Mouse (Mus musculus) liver, adult 2 months (tissue): ENCODE results near the gene Msl1. TPM values are rescaled to one million over a fixed set of nuclear protein-coding genes. Genes with fewer than 3 reads are reported as not detected.
A peak's percentile ranks its signal among the peaks of the same experiment; 100 is the strongest.

Experiments
- DNase-seq: peaks from one replicate; pipeline ENCODE4 v3.0.0-alpha.2; 2011; ENCODE audit warnings: low read depth, low spot score; ENCODE audit errors: extremely low read depth
- H3K27ac ChIP-seq: fragments of 200-500 bp; replicated peaks from 2 replicates; pipeline ENCODE4 v1.5.1; 2012; ENCODE audit warnings: low read depth, mild to moderate bottlenecking, control low read depth, inconsistent platforms, low read length; ENCODE audit not compliant: insufficient read depth
- H3K27me3 ChIP-seq: fragments of 200-500 bp; 2 replicates; pipeline ENCODE4 v1.6.1; 2012; ENCODE audit warnings: mild to moderate bottlenecking, moderate library complexity, low read length, inconsistent platforms; ENCODE audit not compliant: control insufficient read depth, insufficient read depth
- H3K36me3 ChIP-seq: fragments of 200-500 bp; 2 replicates; pipeline ENCODE4 v1.6.1; 2012; ENCODE audit warnings: low read length, inconsistent platforms; ENCODE audit not compliant: control insufficient read depth, insufficient read depth
- H3K4me1 ChIP-seq: fragments of 200-500 bp; 2 replicates; pipeline ENCODE4 v1.6.1; 2011; ENCODE audit warnings: low read length; ENCODE audit not compliant: control insufficient read depth, insufficient read depth
- H3K4me3 ChIP-seq: fragments of 200-500 bp; 2 replicates; pipeline ENCODE4 v1.5.1; 2011; ENCODE audit warnings: low read depth, mild to moderate bottlenecking, control low read depth, low read length, moderate library complexity; ENCODE audit not compliant: insufficient read depth
- H3K79me2 ChIP-seq: fragments of 200-500 bp; 2 replicates; pipeline ENCODE4 v1.6.1; 2012; ENCODE audit warnings: inconsistent platforms, mild to moderate bottlenecking, low read length, moderate library complexity; ENCODE audit not compliant: control insufficient read depth, insufficient read depth
- H3K9ac ChIP-seq: fragments of 200-500 bp; 2 replicates; pipeline ENCODE4 v1.6.1; 2012; ENCODE audit warnings: low read depth, mild to moderate bottlenecking, control low read depth, inconsistent platforms, low read length
- CTCF ChIP-seq: fragments of 200-500 bp; IDR thresholded peaks from 2 replicates; pipeline ENCODE4 v1.5.1; 2011; ENCODE audit warnings: low read depth, low read length, control low read depth
- POLR2A ChIP-seq: fragments of 200-500 bp; IDR thresholded peaks from 2 replicates; pipeline ENCODE4 v1.6.1; 2011; ENCODE audit warnings: low read length, control low read depth; ENCODE audit not compliant: insufficient read depth; ENCODE audit errors: extremely low read depth
- WGBS: fragments of 180-500 bp; shearing (Covaris S2); methylation state at CpG from one replicate; pipeline ENCODE4 v1.1.7; 2018; 5-methylcytosine and 5-hydroxymethylcytosine counted together
- polyA plus RNA-seq: library from polyadenylated mRNA; depleted of rRNA; stranded (reverse); fragments of >200 nt; gene quantifications from 2 replicates; pipeline ENCODE4 v1.2.3, GENCODE M21; 2012
- total RNA-seq: library from RNA; depleted of rRNA; stranded (reverse); fragments of >200 nt; gene quantifications from 2 replicates; pipeline ENCODE4 v1.2.3, GENCODE M21; 2014

The Msl1 gene
- total and polyA plus RNA-seq, 2 experiments: 15.5 to 17.0 TPM

DNA sequence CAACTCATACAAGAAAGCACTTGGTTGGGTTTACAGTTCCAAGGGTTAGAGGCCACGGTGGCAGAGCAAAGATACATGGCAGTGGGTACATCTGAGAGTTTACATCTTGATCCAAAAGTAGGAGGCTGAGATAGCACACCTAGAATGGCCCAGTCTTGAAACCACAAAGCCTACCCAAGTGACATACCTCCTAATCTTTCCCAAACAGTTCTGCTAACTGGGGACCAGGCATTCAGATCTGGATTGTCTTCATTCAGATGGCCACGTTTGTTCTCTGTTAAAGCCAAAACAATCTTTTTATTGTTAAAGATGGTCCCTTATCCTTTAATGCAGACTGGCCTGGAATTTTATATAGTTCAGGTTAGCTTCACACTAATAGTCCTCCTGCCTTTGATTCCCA lies 32.6 kb downstream of the Msl1 start:
- H3K9ac ChIP-seq: no peak overlapping the region
- 85% methylated on average over 2 of the region's 2 CpGs for whole genome bisulfite sequencing
- no peaks in the 10 kb centered on the region for H3K4me1 ChIP-seq
- no peak overlapping the region for H3K27ac ChIP-seq
- H3K4me3 ChIP-seq: no peak overlapping the region
- no peak for DNase-seq
- no peak for TF ChIP-seq CTCF
- TF ChIP-seq POLR2A: no peak
- peaks cover 3% of the 10 kb centered on the region; the same call in 1 of the 2 replicates for H3K79me2 ChIP-seq
- peaks cover 61% of the 10 kb centered on the region for H3K36me3 ChIP-seq
- no peaks in the 10 kb centered on the region for H3K27me3 ChIP-seq

DNA sequence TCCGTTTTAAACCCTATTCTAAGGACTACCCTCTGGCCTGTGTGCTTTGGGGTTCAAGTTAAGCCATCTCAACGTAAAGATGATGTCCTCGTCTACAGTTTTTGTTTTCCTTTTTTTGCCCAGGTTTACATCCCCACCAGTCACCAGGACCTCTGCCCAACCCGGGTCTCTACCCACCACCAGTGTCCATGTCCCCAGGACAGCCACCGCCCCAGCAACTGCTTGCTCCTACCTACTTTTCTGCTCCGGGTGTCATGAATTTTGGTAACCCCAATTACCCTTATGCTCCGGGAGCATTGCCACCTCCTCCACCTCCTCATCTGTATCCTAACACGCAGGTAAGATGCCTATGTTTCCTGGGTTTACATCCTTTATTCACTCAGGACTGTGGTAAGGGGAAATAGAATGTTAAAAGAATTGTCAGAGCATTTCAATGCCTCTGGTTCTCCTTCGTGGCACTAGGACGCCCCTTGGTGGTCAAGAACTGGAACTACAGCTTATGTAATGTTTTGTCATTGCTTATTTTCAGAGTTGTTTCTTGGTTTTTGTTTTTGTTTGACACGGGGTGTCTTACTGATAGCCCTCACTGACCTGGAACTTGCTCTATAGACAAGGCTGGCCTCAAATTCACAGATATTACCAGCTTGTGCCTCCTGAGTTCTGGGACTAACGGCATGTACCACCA lies 33.9 kb downstream of the Msl1 start:
- no peaks in the 10 kb centered on the region for H3K79me2 ChIP-seq
- peak; percentile 26 for DNase-seq
- no peaks in the 10 kb centered on the region for H3K27me3 ChIP-seq
- no peak overlapping the region for H3K4me3 ChIP-seq
- TF ChIP-seq CTCF (peak; percentile 65), POLR2A (no peak)
- no peak overlapping the region for H3K27ac ChIP-seq
- no peak overlapping the region for H3K9ac ChIP-seq
- H3K36me3 ChIP-seq: peaks cover 64% of the 10 kb centered on the region
- 66% methylated on average over 12 of the region's 12 CpGs for WGBS
- no peaks in the 10 kb centered on the region for H3K4me1 ChIP-seq

GRCm38 (mm10) chr11:98829875-98830274 lies 34.6 kb downstream of the Msl1 start:
- no peak for TF ChIP-seq CTCF
- TF ChIP-seq POLR2A: no peak
- Histone ChIP-seq H3K4me3 (no peak overlapping the region), H3K27ac (no peak overlapping the region), H3K4me1 (no peaks in the 10 kb centered on the region), H3K9ac (no peak overlapping the region), H3K27me3 (no peaks in the 10 kb centered on the region), H3K79me2 (no peaks in the 10 kb centered on the region), H3K36me3 (peaks cover 60% of the 10 kb centered on the region)
- WGBS: 72% methylated on average over 4 of the region's 4 CpGs
- DNase-seq: no peak

- WGBS: 83% methylated on average over 5 of the region's 5 CpGs
- Histone ChIP-seq H3K36me3 (peaks cover 33% of the 10 kb centered on the region), H3K27ac (no peak overlapping the region), H3K79me2 (no peaks in the 10 kb centered on the region), H3K4me1 (peaks cover 2% of the 10 kb centered on the region; the same call in 1 of the 2 replicates), H3K27me3 (peaks cover 2% of the 10 kb centered on the region; the same call in 1 of the 2 replicates), H3K4me3 (no peak overlapping the region), H3K9ac (no peak overlapping the region)
- TF ChIP-seq POLR2A (no peak), CTCF (no peak)
- DNase-seq: no peak
These were observed 40.0 kb downstream of the Msl1 start for GRCm38 (mm10) chr11:98835296-98835695.

- Histone ChIP-seq H3K27me3 (peaks cover 2% of the 10 kb centered on the region; the same call in 1 of the 2 replicates), H3K36me3 (peaks cover 32% of the 10 kb centered on the region), H3K79me2 (no peaks in the 10 kb centered on the region), H3K27ac (no peak overlapping the region), H3K4me3 (no peak overlapping the region), H3K9ac (no peak overlapping the region), H3K4me1 (peaks cover 2% of the 10 kb centered on the region; the same call in 1 of the 2 replicates)
- DNase-seq: no peak
- TF ChIP-seq CTCF (no peak), POLR2A (no peak)
- 62% methylated on average over 3 of the region's 3 CpGs for WGBS
These were observed 40.4 kb downstream of the Msl1 start for GRCm38 (mm10) chr11:98835725-98836124.

GRCm38 (mm10) chr11:98836128-98836527 lies 40.8 kb downstream of the Msl1 start:
- Histone ChIP-seq H3K4me1 (peaks cover 2% of the 10 kb centered on the region; the same call in 1 of the 2 replicates), H3K27me3 (peaks cover 2% of the 10 kb centered on the region; the same call in 1 of the 2 replicates), H3K27ac (no peak overlapping the region), H3K36me3 (peaks cover 29% of the 10 kb centered on the region), H3K79me2 (no peaks in the 10 kb centered on the region), H3K9ac (no peak overlapping the region), H3K4me3 (no peak overlapping the region)
- 33% methylated on average over 7 of the region's 7 CpGs for WGBS
- TF ChIP-seq CTCF (no peak), POLR2A (no peak)
- no peak for DNase-seq
